Mouse (Mus musculus) adrenal gland, adult 18-20 months (tissue): ENCODE results near the gene Gpc3. TPM values are rescaled to one million over a fixed set of nuclear protein-coding genes. Genes with fewer than 3 reads are reported as not detected.
"Not testable (repeated sequence)": the region's sequence is repeated elsewhere in the genome, so short reads cannot be mapped to it uniquely, and the experiment has no call there.

ENCODE experiments used
- DNase-seq, 2 experiments: peaks; one replicate each; pipeline ENCODE4 v3.0.0; 2021 to 2022; ENCODE audit warnings: low spot score in 2 of 2
- microRNA-seq, 2 experiments: library from miRNA; unstranded; fragments of <30 nt; microRNA quantifications; one replicate each; pipeline ENCODE4 v1.2.0; 2021; ENCODE audit warnings: borderline number of aligned reads in 2 of 2
- total RNA-seq, 2 experiments: library from RNA; stranded (reverse); gene quantifications; 1 replicate in 1 of 2; 2 replicates in 1 of 2; pipeline ENCODE4 v1.2.3; 2021

Gene Gpc3
- total RNA-seq, 2 experiments from 2014 or later = 50.4 to 71.1 TPM

GRCm38 (mm10) chrX:52287944-52288343 lies 325.8 kb downstream of the Gpc3 start:
- DNase-seq = peak in 1 of 2 experiments; percentile 5

GRCm38 (mm10) chrX:52282070-52282469 lies 331.7 kb downstream of the Gpc3 start:
- no peak for DNase-seq

GRCm38 (mm10) chrX:52281103-52281900 lies 332.4 kb downstream of the Gpc3 start:
- DNase-seq = no peak

- DNase-seq = no peak
Measured at GRCm38 (mm10) chrX:52278687-52279359, 334.9 kb downstream of the Gpc3 start.

GRCm38 (mm10) chrX:52277599-52277998 lies 336.2 kb downstream of the Gpc3 start:
- no peak for DNase-seq

- no peak for DNase-seq
Measured at GRCm38 (mm10) chrX:52273016-52273415, 340.7 kb downstream of the Gpc3 start.

- DNase-seq = no peak
Measured at GRCm38 (mm10) chrX:52261991-52262390, 351.8 kb downstream of the Gpc3 start.

- peak in 1 of 2 experiments; percentile 7 for DNase-seq
Measured at GRCm38 (mm10) chrX:52261546-52261945, 352.2 kb downstream of the Gpc3 start.

GRCm38 (mm10) chrX:52259771-52260170 lies 354.0 kb downstream of the Gpc3 start:
- not testable (repeated sequence) for DNase-seq

GRCm38 (mm10) chrX:52254526-52254925 lies 359.2 kb downstream of the Gpc3 start:
- DNase-seq = no peak

- DNase-seq = no peak
Measured at GRCm38 (mm10) chrX:52245694-52246297, 368.0 kb downstream of the Gpc3 start.

GRCm38 (mm10) chrX:52237470-52237869 lies 376.3 kb downstream of the Gpc3 start:
- no peak for DNase-seq

GRCm38 (mm10) chrX:52231984-52232383 lies 381.8 kb downstream of the Gpc3 start:
- no peak for DNase-seq

GRCm38 (mm10) chrX:52230711-52231110 lies 383.0 kb downstream of the Gpc3 start:
- no peak for DNase-seq

Small RNAs within 50 kb of the gene (microRNA-seq; reads per million reads assigned to microRNA genes)
- 0 reads per million in 2 experiments for gene Mir6384
- 0 reads per million in 2 experiments for gene Mir717

Other genes with a start within 250 kb of the Gpc3 start
- 10 to 100 TPM; 21.2 to 28.9 TPM for gene Ccdc160, start 177.2 kb upstream of the Gpc3 start, total RNA-seq